Mouse (Mus musculus) intestine, embryonic 16.5 days (tissue): ENCODE measurements at regions not wholly inside any gene's neighbourhood (a gene's known extent, or its start where the extent isn't known, plus 50 kb on each side); places are given as distances from the start of the nearest gene placed in this dataset.
A peak's percentile ranks its signal among the peaks of the same experiment; 100 is the strongest.

Source experiments
- ATAC-seq: fragments of 200-750 bp; cut with Nextera tagmentation; 2 replicates; pipeline ENCODE4 v1.8.0; 2017; ENCODE audit warnings: moderate TSS enrichment, moderate library complexity
- H3K27ac ChIP-seq: fragments of 300-500 bp; sonication (generic); 2 replicates; pipeline ENCODE4 v1.5.1; 2014; ENCODE audit warnings: mild to moderate bottlenecking, low read length
- H3K27me3 ChIP-seq: fragments of 300-500 bp; sonication (generic); replicated peaks from 2 replicates; pipeline ENCODE4 v1.6.1; 2014; ENCODE audit warnings: low read length, control low read depth, mixed read lengths; ENCODE audit not compliant: control insufficient read depth, insufficient read depth
- H3K36me3 ChIP-seq: fragments of 300-500 bp; sonication (generic); 2 replicates; pipeline ENCODE4 v1.6.1; 2014; ENCODE audit warnings: low read length, control low read depth; ENCODE audit not compliant: control insufficient read depth, insufficient read depth
- H3K4me1 ChIP-seq: fragments of 300-500 bp; sonication (generic); 2 replicates; pipeline ENCODE4 v1.6.1; 2014; ENCODE audit warnings: low read length, control low read depth, mixed read lengths; ENCODE audit not compliant: control insufficient read depth, insufficient read depth
- H3K4me2 ChIP-seq: fragments of 300-500 bp; sonication (generic); 2 replicates; pipeline ENCODE4 v1.6.1; 2014; ENCODE audit warnings: low read depth, low read length, control low read depth
- H3K4me3 ChIP-seq: fragments of 300-500 bp; sonication (generic); 2 replicates; pipeline ENCODE4 v1.5.1; 2014; ENCODE audit warnings: mild to moderate bottlenecking, low read length
- H3K9ac ChIP-seq: fragments of 300-500 bp; sonication (generic); 2 replicates; pipeline ENCODE4 v1.6.1; 2014; ENCODE audit warnings: low read depth, low read length
- H3K9me3 ChIP-seq: fragments of 300-500 bp; sonication (generic); 2 replicates; pipeline ENCODE4 v1.6.1; 2016; ENCODE audit warnings: low read length, control low read depth; ENCODE audit not compliant: control insufficient read depth
- WGBS: fragments of 180-500 bp; shearing (Covaris S2); extraction: QIAGEN DNeasy Blood & Tissue Kit; methylation state at CpG from one replicate; pipeline ENCODE4 v1.1.7; 2014; 5-methylcytosine and 5-hydroxymethylcytosine counted together

DNA sequence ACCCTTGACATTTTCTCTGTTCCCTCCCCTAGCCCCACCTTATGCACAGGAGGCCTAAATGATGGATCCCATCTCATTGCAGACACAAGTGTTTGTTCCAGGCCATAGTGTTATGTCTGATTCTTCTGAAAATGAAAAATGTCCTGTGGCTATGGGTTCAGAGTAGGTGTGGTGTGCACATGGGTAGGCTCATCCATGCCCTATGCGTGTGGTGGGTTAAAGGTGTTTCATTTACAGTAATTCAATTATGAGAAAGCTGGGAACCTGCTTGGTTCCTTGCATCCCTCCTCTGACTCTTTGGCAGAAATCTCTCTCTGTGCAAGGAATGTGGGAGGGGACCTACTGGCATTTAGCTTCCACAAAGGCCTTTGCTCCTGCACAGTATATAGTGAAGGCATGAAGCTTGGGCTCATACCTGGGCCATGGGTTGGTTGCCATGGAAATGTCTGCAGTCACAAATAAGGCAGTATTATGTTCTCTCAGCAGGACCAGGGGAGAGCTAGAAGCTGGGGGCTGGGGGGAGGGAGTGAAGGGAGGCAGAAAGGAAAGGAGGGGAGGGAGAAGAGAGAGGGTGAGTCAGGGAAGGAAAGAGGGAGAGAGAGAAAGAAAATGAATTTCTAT lies 245.7 kb downstream of the Pdcd6ip start:
- no peak overlapping the region for H3K9ac ChIP-seq
- no peaks in the 10 kb centered on the region for H3K9me3 ChIP-seq
- no peak overlapping the region for H3K27ac ChIP-seq
- no peaks in the 10 kb centered on the region for H3K27me3 ChIP-seq
- ATAC-seq = no peak
- 97% methylated on average over 1 of the region's 1 CpGs for WGBS
- H3K4me3 ChIP-seq = no peak overlapping the region
- H3K4me1 ChIP-seq = no peaks in the 10 kb centered on the region
- H3K4me2 ChIP-seq = no peak overlapping the region
- H3K36me3 ChIP-seq = no peaks in the 10 kb centered on the region

DNA sequence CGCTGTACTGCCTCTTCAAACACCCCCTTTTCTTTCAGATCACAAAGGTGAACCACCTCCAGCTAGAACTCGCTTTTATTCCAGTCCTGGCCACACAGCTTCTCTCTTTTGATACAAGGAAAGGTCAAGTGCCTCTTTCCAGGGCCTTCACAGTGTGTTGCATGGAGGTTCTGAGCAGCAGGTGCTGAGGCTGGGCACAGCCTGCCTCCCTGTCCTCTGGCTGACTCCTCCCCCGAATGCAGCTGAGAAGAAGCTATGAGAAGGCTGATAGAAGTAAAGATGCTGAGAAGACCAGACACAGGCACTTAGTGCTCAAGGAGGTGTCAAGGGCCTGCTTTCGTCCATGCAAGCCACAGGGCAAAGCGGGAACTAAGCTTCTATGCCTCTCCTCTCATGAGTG lies 248.2 kb downstream of the Pdcd6ip start:
- 73% methylated on average over 5 of the region's 5 CpGs for WGBS
- no peak for ATAC-seq

DNA sequence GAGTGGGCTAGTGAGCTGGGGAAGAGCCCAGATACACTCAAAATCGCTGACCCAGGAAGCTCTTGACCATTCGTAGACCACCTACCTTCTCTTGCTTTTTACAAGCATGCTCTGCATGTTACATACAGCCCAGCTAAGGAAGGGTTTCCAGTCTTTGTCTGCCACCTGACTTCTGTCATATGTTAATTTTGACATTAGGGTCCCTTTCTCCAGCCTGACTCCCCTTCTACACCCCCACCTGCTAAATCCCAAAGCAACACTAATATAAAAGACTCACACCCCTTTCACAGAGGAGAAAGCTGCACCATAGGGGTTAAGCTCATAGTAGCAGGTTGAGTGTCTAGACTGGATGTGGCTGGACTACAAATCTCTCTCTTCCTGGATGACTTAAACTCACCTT lies 248.8 kb downstream of the Pdcd6ip start:
- no peaks in the 10 kb centered on the region for H3K4me1 ChIP-seq
- H3K9ac ChIP-seq = no peak overlapping the region
- no peaks in the 10 kb centered on the region for H3K36me3 ChIP-seq
- no peak for ATAC-seq
- H3K9me3 ChIP-seq = no peaks in the 10 kb centered on the region
- H3K27me3 ChIP-seq = no peaks in the 10 kb centered on the region
- 52% methylated on average over 2 of the region's 2 CpGs for WGBS
- no peak overlapping the region for H3K4me2 ChIP-seq
- no peak overlapping the region for H3K4me3 ChIP-seq
- H3K27ac ChIP-seq = no peak overlapping the region

More for the DNA sequence above, 248.2 kb downstream of the Pdcd6ip start:
- no peak overlapping the region for H3K27ac ChIP-seq
- no peaks in the 10 kb centered on the region for H3K36me3 ChIP-seq
- no peaks in the 10 kb centered on the region for H3K4me1 ChIP-seq
- no peak overlapping the region for H3K4me2 ChIP-seq
- no peak overlapping the region for H3K9ac ChIP-seq
- no peaks in the 10 kb centered on the region for H3K27me3 ChIP-seq
- no peaks in the 10 kb centered on the region for H3K9me3 ChIP-seq
- no peak overlapping the region for H3K4me3 ChIP-seq

DNA sequence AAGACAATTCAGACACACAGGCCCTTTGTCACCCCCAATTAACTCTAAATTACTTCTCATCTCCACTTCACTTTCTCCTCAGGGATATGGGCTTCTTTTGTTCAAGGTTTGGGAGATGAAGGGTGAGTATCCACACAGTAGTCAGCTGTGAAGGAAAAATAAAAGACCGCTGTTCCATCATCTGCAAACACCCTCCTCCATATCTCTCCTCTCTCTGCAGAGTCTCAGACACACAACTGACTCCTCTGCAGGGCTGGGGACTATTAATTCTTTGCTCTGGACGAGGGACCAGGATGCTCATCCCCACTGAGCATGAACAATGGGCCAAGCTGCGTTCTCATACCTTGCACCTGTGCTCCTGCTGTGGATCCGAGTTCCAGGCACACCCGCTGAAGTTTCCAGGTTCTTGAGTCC lies 249.3 kb downstream of the Pdcd6ip start:
- WGBS = 46% methylated on average over 5 of the region's 5 CpGs
- H3K27ac ChIP-seq = no peak overlapping the region

DNA sequence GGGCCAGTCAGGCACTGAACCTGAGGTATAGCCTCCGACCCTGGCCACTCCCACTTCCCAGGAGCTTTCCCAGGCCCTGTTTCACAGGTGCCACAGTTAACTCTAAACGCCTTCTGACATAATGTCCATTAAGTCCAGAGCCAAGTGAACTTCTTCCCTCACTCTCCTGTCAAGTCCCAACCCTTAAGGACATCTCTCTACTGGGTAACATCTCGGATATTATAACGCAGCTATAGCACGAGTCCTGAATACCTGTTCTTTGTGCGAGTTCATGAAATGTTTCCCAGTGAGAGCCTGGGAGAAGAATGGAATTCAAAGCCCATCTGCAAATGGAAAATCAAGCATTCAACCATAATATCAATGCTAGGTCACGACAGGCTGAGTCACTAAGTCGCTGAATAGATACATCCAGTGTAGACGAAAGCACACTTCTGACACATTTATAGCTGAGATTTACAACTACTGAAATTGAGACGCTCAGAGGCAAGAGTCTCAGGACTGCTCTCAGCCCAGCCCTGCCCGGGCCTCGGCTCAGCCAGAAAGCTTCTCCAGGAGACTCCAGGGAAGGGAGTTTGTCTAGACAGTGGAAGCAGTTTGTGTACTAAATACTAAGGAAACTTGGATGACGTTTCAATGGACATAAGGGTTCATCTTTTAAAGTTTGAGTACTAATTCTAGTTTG lies 250.7 kb downstream of the Pdcd6ip start:
- no peak for ATAC-seq
- Histone ChIP-seq H3K27ac (no peak overlapping the region), H3K9me3 (no peaks in the 10 kb centered on the region), H3K27me3 (no peaks in the 10 kb centered on the region), H3K4me1 (no peaks in the 10 kb centered on the region), H3K4me3 (no peak overlapping the region), H3K4me2 (no peak overlapping the region), H3K9ac (no peak overlapping the region), H3K36me3 (no peaks in the 10 kb centered on the region)
- WGBS = 58% methylated on average over 13 of the region's 13 CpGs

More for the DNA sequence above, 249.3 kb downstream of the Pdcd6ip start:
- Histone ChIP-seq H3K27me3 (no peaks in the 10 kb centered on the region), H3K9me3 (no peaks in the 10 kb centered on the region), H3K36me3 (no peaks in the 10 kb centered on the region), H3K4me3 (no peak overlapping the region), H3K9ac (no peak overlapping the region), H3K4me2 (no peak overlapping the region), H3K4me1 (no peaks in the 10 kb centered on the region)
- no peak for ATAC-seq

DNA sequence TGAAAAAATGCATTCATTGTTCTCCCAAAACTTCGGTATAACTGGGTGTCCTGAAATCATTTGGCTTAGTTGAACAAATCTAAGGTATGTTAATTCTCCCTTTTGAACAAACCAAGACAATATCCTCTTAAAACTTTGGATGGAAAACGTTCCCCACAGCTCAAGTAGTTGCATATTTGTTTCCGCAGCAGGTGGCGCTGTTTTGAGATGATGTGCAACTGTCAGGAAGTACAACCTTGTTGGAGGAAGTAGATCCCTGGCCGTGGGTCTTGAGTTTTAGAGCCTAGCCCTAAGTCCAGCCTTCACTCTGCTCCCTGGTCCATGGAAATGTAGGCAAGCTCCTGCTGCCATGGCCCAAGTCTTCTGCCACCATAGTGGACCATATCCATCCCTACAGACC lies 252.5 kb downstream of the Pdcd6ip start:
- no peak overlapping the region for H3K4me2 ChIP-seq
- H3K4me1 ChIP-seq = no peaks in the 10 kb centered on the region
- no peaks in the 10 kb centered on the region for H3K36me3 ChIP-seq
- H3K9me3 ChIP-seq = no peaks in the 10 kb centered on the region
- H3K4me3 ChIP-seq = no peak overlapping the region
- ATAC-seq = no peak
- no peaks in the 10 kb centered on the region for H3K27me3 ChIP-seq
- no peak overlapping the region for H3K9ac ChIP-seq
- WGBS = 87% methylated on average over 5 of the region's 5 CpGs
- H3K27ac ChIP-seq = no peak overlapping the region

DNA sequence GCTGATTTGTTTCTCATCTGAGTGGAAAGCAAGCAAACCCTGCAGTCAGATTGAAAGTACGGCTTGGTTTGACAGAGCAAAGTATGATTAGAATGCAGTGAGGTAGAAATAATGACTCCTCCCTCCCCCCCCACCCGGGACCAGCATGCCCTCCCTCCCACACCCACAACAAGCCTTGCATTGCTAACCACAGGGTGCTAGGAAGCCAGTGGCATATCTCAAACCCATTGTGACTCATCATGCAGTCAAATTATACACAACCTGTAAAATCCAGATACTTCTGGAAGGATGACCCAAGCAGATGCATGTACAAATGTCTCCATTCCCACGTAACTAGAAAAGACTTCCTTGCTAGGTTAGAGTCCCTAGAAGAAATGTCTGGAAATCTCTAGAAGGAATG lies 254.8 kb downstream of the Pdcd6ip start:
- H3K9ac ChIP-seq = no peak overlapping the region
- H3K27me3 ChIP-seq = no peaks in the 10 kb centered on the region
- no peak overlapping the region for H3K4me2 ChIP-seq
- no peaks in the 10 kb centered on the region for H3K4me1 ChIP-seq
- H3K27ac ChIP-seq = no peak overlapping the region
- no peaks in the 10 kb centered on the region for H3K9me3 ChIP-seq
- no peak for ATAC-seq
- 72% methylated on average over 3 of the region's 3 CpGs for WGBS
- H3K4me3 ChIP-seq = no peak overlapping the region
- H3K36me3 ChIP-seq = no peaks in the 10 kb centered on the region

DNA sequence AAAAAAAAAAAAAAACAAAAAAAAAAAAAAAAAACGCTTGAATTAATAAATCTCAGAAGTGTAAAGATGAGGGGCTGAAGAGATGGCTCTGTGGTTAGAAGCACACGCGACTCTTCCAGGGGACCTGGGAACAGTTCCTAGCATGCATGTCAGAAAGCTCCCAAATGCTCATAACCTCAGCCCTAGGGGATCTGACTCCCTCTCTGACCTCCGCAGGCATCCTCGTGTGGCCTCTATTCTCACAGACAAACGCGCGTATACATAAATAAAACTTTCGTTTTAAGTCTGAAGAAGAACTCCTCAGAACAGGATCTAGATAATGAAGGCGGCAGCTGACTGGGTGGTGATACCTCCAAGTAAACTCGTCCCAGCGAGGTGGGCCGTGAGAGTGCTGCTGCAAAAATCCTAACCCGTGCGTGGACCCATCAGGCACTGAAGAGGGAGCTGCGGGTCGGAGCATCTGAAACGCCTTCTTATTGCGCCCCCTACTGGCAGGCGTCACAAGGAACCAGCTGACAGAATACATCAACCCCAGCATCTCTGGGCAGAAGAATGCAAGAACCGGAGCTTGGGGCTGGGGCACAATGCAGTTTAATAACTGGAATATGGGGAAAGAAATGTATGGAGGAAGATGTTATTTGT lies 266.2 kb downstream of the Pdcd6ip start:
- Histone ChIP-seq H3K27ac (no peak overlapping the region), H3K9me3 (no peaks in the 10 kb centered on the region), H3K4me2 (peak overlapping the region; percentile 64), H3K4me1 (no peaks in the 10 kb centered on the region), H3K36me3 (no peaks in the 10 kb centered on the region), H3K27me3 (no peaks in the 10 kb centered on the region), H3K4me3 (peak overlapping the region; percentile 51), H3K9ac (peak overlapping the region; percentile 55)
- peak; percentile 79; the same call in 1 of the 2 replicates for ATAC-seq
- 6% methylated on average over 21 of the region's 21 CpGs for WGBS

DNA sequence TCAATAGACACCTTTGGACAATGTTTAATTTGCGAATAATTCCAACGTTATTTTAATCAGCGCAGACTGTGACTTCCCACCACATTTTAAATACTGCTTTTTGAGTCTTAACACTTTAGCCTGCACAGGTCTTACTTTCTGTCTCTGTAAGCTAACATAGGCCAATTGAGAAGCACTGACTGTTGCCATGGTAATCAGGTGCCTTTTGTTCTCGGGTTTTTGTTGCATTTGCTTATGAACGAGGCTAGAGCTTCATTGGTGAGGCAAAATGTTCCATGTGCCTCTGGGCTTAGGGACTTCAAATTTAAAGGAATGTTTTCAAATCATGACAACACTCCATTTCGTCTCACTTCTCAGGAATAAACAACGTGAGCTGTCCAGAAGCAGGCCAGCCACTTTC lies 269.7 kb downstream of the Pdcd6ip start:
- no peaks in the 10 kb centered on the region for H3K27me3 ChIP-seq
- H3K4me1 ChIP-seq = no peaks in the 10 kb centered on the region
- no peak overlapping the region for H3K4me2 ChIP-seq
- no peak overlapping the region for H3K27ac ChIP-seq
- no peak overlapping the region for H3K9ac ChIP-seq
- no peak overlapping the region for H3K4me3 ChIP-seq
- 67% methylated on average over 7 of the region's 7 CpGs for WGBS
- no peaks in the 10 kb centered on the region for H3K9me3 ChIP-seq
- no peak for ATAC-seq
- H3K36me3 ChIP-seq = no peaks in the 10 kb centered on the region
